Mouse (Mus musculus): ENCODE measurements at regions not wholly inside any gene's neighbourhood (a gene's known extent, or its start where the extent isn't known, plus 50 kb on each side); places are given as distances from the start of the nearest gene placed in this dataset.

DNA sequence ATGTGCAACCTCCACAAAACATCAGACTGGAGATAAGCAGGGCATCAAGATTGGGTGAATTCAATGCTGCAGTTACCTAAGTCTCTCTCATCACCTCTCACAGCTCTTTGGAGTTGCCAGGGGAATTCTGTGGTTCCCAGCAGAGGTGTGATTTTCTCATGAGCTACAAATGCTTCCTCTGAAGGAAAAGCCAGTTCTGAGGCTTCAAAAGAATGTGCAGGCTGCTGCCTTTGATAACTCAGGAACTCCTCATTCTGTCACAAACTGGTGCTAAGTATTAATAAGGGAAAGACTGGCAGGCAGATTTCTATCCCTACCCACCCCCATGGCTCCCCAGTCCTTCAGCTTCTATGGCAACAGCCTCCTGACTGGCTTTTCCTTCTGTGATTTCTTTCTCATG is 243.8 kb upstream of the Gria1 start:
- ATAC-seq (ENCODE audit: low FRiP score, low read depth): no peak
- no peaks in the 10 kb centered on the region for H3K9me3 ChIP-seq
- H3K4me3 ChIP-seq: no peak overlapping the region
- H3K27ac ChIP-seq (replicated peaks): no peak overlapping the region
- no peak overlapping the region for H3K9ac ChIP-seq (replicated peaks)
- H3K27me3 ChIP-seq: no peaks in the 10 kb centered on the region
- H3K36me3 ChIP-seq: no peaks in the 10 kb centered on the region
- no peak overlapping the region for H3K4me2 ChIP-seq (replicated peaks)
- H3K4me1 ChIP-seq: peaks cover 5% of the 10 kb centered on the region; the same call in 1 of the 2 replicates

DNA sequence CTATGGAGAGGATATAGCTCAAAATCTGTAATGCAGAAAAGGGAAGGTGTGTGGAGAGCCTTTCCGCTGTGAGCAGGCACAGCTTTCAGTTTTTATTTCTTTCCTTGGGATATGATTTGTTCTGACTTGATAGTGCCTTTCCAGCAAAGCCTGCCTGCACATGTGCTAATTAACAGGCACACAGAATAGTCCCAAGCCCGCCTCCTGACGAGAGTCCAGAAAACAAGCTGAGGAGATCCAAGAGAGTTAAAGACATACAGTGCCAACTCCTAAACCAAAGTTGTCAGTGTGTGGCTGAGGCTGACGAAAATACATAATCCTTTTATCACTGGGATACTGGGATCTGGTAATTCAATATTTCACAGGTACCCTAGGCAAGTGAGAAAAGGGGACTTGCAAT is 224.8 kb upstream of the Gria1 start:
- ATAC-seq (ENCODE audit: low FRiP score, low read depth): no peak
- WGBS: 86% methylated on average over 4 of the region's 4 CpGs

DNA sequence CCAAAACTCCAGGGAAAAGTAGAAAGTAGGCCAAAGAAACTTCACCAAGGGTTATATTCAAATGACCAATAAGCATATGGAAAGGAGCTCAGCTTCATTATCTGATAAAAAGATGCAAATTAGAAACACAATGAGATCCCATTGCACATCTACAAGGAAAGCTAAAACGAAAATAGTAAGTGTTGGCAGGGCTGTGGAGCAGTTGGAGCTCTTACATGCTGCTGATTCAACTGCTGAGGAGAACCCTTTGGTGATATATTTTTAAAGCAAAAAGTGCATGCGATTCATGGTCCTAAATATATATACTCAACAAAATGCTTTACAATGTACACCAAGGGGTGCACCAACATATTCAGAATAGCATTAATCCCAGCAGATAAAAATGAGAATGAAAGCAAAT is 218.5 kb upstream of the Gria1 start:
- WGBS: 88% methylated on average over 2 of the region's 2 CpGs
- ATAC-seq (ENCODE audit: low FRiP score, low read depth): no peak

More for the DNA sequence above, 224.8 kb upstream of the Gria1 start:
- H3K4me1 ChIP-seq: no peaks in the 10 kb centered on the region
- no peak overlapping the region for H3K9ac ChIP-seq (replicated peaks)
- no peak overlapping the region for H3K27ac ChIP-seq (replicated peaks)
- H3K36me3 ChIP-seq: no peaks in the 10 kb centered on the region
- no peak overlapping the region for H3K4me2 ChIP-seq (replicated peaks)
- no peaks in the 10 kb centered on the region; the same call in 1 of the 2 replicates for H3K9me3 ChIP-seq
- no peaks in the 10 kb centered on the region for H3K27me3 ChIP-seq
- H3K4me3 ChIP-seq: no peak overlapping the region

DNA sequence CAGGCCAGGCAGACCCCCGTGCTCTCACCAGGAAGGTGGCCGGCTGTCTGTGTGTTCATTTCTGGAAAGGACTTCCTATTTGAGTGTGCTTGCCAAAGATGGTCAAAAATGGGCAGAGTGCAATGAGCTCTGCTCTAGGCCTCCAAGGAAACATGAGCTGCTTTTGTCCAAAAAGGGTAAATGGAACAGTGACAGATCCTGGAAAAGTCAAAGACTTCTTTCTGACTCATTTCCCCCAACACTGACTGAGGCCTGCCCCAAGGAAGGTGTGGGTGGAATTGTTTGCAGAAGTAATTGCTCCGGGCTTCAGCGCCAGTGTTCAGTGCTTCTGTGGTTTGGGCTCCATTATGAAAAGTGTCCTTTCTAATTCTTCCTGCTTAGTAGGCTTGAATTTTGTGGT is 203.9 kb upstream of the Gria1 start:
- Histone ChIP-seq H3K4me3 (no peak overlapping the region), H3K27me3 (no peaks in the 10 kb centered on the region), H3K36me3 (no peaks in the 10 kb centered on the region), H3K9me3 (no peaks in the 10 kb centered on the region), H3K4me1 (no peaks in the 10 kb centered on the region), H3K4me2 (replicated peaks) (no peak overlapping the region), H3K27ac (replicated peaks) (no peak overlapping the region), H3K9ac (replicated peaks) (no peak overlapping the region)
- ATAC-seq (ENCODE audit: low FRiP score, low read depth): no peak
- 90% methylated on average over 4 of the region's 4 CpGs for WGBS

More for the DNA sequence above, 218.5 kb upstream of the Gria1 start:
- Histone ChIP-seq H3K27me3 (no peaks in the 10 kb centered on the region), H3K4me2 (replicated peaks) (no peak overlapping the region), H3K9me3 (no peaks in the 10 kb centered on the region; the same call in 1 of the 2 replicates), H3K4me1 (no peaks in the 10 kb centered on the region), H3K36me3 (no peaks in the 10 kb centered on the region), H3K9ac (replicated peaks) (no peak overlapping the region), H3K27ac (replicated peaks) (no peak overlapping the region), H3K4me3 (no peak overlapping the region)

DNA sequence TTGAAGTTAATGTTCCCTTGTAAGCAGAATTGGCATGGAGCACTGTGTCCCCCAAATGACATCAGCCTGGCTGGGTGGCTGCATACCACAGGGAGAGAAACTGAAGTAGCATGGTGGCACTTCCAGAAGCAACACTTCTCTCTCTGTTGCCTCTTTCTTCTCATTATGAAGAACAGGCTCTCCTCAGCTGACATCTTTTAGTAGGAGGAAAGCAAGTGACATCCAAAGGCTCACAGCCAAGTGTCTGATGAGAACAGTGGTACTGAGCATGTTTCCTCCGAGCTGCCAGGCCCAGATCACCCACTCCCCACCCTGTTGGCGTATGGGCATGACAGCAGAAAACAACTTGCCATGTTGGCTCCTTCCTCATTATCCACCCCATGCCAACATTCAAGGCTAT is 201.0 kb upstream of the Gria1 start:
- H3K4me2 ChIP-seq (replicated peaks): no peak overlapping the region
- no peak overlapping the region for H3K4me3 ChIP-seq
- ATAC-seq (ENCODE audit: low FRiP score, low read depth): no peak
- no peak overlapping the region for H3K9ac ChIP-seq (replicated peaks)
- no peaks in the 10 kb centered on the region for H3K27me3 ChIP-seq
- H3K9me3 ChIP-seq: no peaks in the 10 kb centered on the region
- H3K4me1 ChIP-seq: no peaks in the 10 kb centered on the region
- no peaks in the 10 kb centered on the region for H3K36me3 ChIP-seq
- no peak overlapping the region for H3K27ac ChIP-seq (replicated peaks)
- whole genome bisulfite sequencing: 90% methylated on average over 2 of the region's 2 CpGs

DNA sequence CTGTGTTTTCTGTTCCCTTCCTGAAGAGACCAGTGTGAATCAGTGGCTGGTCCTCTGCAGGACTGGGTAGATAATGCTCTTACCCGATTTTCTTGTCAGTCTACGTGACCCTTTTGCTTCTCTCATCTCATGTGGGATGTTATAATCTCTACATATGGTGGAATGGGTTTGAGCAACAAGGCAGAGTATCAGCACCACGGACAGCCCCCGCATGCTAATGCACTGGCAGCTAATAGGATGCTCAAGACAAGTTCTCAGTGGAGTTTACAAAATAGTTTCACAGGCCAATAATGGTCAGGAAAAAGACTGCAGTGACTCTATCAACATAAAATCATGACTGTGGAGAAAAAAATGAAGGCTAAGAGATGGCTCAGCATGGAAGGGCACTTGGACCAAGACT is 199.1 kb upstream of the Gria1 start:
- H3K27ac ChIP-seq (replicated peaks): no peak overlapping the region
- H3K4me1 ChIP-seq: no peaks in the 10 kb centered on the region
- H3K4me2 ChIP-seq (replicated peaks): no peak overlapping the region
- no peak for ATAC-seq (ENCODE audit: low FRiP score, low read depth)
- 57% methylated on average over 4 of the region's 4 CpGs for WGBS
- no peak overlapping the region for H3K4me3 ChIP-seq
- no peaks in the 10 kb centered on the region for H3K36me3 ChIP-seq
- no peak overlapping the region for H3K9ac ChIP-seq (replicated peaks)
- no peaks in the 10 kb centered on the region for H3K9me3 ChIP-seq
- H3K27me3 ChIP-seq: no peaks in the 10 kb centered on the region

DNA sequence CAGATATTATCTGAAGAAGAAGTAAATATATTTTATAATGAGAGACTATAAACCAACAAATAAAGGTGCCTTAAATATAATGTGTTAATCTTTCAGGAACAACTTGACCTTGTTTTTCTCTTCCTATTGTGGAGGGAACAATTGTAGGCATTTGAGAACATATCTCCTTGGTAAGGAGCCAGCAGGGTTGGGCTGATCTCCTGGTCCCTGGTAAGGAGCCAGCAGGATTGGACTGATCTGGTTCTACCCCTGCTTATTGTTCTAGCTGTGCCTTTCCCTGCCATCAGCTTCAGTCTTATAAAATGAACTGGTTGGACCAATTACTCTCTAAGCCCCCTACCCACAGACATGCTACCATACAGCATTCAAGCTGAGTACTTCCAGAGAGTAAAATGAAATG is 187.7 kb upstream of the Gria1 start:
- ATAC-seq (ENCODE audit: low FRiP score, low read depth): no peak
- Histone ChIP-seq H3K9me3 (no peaks in the 10 kb centered on the region), H3K4me2 (replicated peaks) (no peak overlapping the region), H3K9ac (replicated peaks) (no peak overlapping the region), H3K36me3 (no peaks in the 10 kb centered on the region), H3K4me1 (no peaks in the 10 kb centered on the region), H3K4me3 (no peak overlapping the region), H3K27ac (replicated peaks) (no peak overlapping the region), H3K27me3 (no peaks in the 10 kb centered on the region)

DNA sequence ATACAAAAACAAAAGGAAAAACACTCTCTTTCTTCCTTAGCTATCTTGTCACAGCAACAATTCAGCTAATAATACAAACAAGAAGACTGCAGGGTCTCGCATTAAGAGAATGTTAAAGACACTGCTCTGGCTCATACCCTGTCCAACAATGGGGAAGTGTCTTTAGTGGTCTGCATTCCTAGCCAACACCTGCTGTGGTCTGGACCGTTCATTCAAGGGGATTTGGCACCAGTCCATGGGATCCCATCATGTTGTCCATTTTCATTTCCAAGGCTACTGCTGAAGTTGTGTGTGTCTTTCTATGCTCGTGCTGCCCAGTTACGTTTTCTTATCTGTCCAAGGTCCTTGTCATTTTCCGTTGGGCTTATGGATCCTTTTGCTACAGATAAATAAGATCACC is 183.7 kb upstream of the Gria1 start:
- Histone ChIP-seq H3K36me3 (no peaks in the 10 kb centered on the region), H3K4me3 (no peak overlapping the region), H3K27ac (replicated peaks) (no peak overlapping the region), H3K4me1 (no peaks in the 10 kb centered on the region), H3K27me3 (no peaks in the 10 kb centered on the region), H3K9me3 (no peaks in the 10 kb centered on the region), H3K9ac (replicated peaks) (no peak overlapping the region), H3K4me2 (replicated peaks) (no peak overlapping the region)
- no peak for ATAC-seq (ENCODE audit: low FRiP score, low read depth)
- WGBS: 76% methylated on average over 5 of the region's 5 CpGs

DNA sequence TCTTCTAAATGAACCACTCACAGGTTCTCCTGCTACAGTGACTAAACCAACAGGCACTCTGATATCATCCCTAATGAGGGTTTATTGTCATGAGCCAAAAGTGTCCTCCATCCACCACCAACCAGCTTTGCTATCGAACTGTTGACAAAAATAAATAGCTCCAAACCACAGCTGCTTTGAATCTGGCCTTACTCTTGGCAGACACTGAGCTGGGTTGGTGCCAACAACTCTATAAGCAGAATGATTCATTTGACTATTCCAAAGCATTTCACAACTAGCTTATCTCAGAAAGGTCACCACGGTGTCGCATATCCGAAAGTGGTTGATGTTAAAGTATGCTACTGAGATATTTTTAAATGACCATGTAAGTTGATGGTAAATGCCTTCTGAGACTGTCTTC is 148.5 kb upstream of the Gria1 start:
- no peak overlapping the region for H3K4me3 ChIP-seq
- H3K4me2 ChIP-seq (replicated peaks): no peak overlapping the region
- no peaks in the 10 kb centered on the region for H3K4me1 ChIP-seq
- H3K9ac ChIP-seq (replicated peaks): no peak overlapping the region
- H3K27me3 ChIP-seq: no peaks in the 10 kb centered on the region
- WGBS: 93% methylated on average over 4 of the region's 4 CpGs
- no peaks in the 10 kb centered on the region for H3K36me3 ChIP-seq
- H3K9me3 ChIP-seq: no peaks in the 10 kb centered on the region
- no peak overlapping the region for H3K27ac ChIP-seq (replicated peaks)
- no peak for ATAC-seq (ENCODE audit: low FRiP score, low read depth)

DNA sequence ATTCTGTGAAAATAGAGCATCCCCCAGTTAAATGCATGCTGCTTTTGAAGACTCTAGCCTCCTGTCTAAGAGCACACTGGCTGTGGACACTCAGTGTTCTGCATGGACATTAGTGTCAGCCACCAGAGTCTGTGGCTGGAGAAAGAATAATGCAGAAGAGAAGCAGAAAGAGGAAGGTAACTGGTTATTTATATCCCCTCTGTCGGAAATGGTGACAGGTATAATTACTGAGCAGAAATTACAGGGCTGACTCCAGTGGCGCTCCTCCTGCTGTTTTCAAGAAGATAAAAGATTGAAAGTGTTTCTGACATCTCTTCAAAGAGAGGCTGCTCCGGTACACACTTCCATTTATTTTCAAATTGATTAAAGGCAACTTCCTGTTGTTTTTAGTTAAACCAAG is 139.5 kb upstream of the Gria1 start:
- H3K9ac ChIP-seq (replicated peaks): no peak overlapping the region
- H3K36me3 ChIP-seq: no peaks in the 10 kb centered on the region
- no peaks in the 10 kb centered on the region for H3K4me1 ChIP-seq
- H3K4me3 ChIP-seq: no peak overlapping the region
- no peak for ATAC-seq (ENCODE audit: low FRiP score, low read depth)
- H3K27ac ChIP-seq (replicated peaks): no peak overlapping the region
- no peaks in the 10 kb centered on the region for H3K27me3 ChIP-seq
- no peaks in the 10 kb centered on the region for H3K9me3 ChIP-seq
- WGBS: 69% methylated on average over 3 of the region's 3 CpGs
- H3K4me2 ChIP-seq (replicated peaks): no peak overlapping the region

DNA sequence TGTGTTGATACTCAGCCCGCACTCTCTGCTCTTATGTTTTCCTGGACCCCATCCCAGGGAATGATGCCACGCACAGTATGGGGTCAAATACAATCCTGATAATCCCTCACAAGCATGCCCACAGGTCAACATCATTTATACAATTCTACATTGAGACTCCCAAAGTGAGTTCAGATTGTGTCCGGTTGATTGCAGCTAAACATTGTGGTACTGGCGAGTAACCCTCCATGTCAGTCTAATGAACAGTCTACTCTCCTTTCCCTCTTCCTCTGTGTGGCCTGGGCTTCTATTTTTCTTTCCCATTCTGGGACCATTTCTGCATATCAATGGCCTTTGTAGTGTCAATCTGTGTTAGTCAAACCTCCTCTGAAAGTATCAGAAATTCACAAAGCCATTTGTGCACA is 112.6 kb upstream of the Gria1 start:
- WGBS: 29% methylated on average over 4 of the region's 4 CpGs
- peak; percentile 81 for ATAC-seq (ENCODE audit: low FRiP score, low read depth)
- Histone ChIP-seq H3K36me3 (no peaks in the 10 kb centered on the region), H3K9ac (replicated peaks) (no peak overlapping the region), H3K4me1 (peaks cover 6% of the 10 kb centered on the region; the same call in 1 of the 2 replicates), H3K27me3 (peaks cover 40% of the 10 kb centered on the region), H3K4me3 (no peak overlapping the region), H3K4me2 (replicated peaks) (no peak overlapping the region), H3K9me3 (no peaks in the 10 kb centered on the region), H3K27ac (replicated peaks) (no peak overlapping the region)

DNA sequence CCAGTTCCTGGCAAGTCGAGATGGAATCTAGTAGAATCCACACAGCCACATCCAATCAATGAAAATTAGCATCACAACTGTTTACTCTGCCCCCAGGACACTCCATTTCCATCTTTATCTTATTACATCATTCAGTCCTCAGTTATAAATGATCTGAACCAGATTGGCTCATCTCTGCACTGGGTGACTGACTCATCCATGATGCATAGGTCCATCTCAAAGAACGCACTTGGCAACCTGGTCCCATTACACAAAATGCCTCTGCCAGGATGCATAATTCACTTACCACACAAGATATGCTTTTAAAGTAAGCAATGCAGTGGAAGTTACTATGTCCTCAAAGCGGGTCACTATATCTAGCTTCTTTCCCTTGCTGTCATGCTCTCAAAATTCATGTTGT is 110.0 kb upstream of the Gria1 start:
- Histone ChIP-seq H3K27ac (replicated peaks) (no peak overlapping the region), H3K9me3 (no peaks in the 10 kb centered on the region), H3K36me3 (no peaks in the 10 kb centered on the region), H3K4me1 (peaks cover 10% of the 10 kb centered on the region; the same call in 1 of the 2 replicates), H3K9ac (replicated peaks) (no peak overlapping the region), H3K27me3 (peaks cover 21% of the 10 kb centered on the region), H3K4me2 (replicated peaks) (no peak overlapping the region), H3K4me3 (no peak overlapping the region)
- 91% methylated on average over 3 of the region's 3 CpGs for WGBS
- ATAC-seq (ENCODE audit: low FRiP score, low read depth): no peak

DNA sequence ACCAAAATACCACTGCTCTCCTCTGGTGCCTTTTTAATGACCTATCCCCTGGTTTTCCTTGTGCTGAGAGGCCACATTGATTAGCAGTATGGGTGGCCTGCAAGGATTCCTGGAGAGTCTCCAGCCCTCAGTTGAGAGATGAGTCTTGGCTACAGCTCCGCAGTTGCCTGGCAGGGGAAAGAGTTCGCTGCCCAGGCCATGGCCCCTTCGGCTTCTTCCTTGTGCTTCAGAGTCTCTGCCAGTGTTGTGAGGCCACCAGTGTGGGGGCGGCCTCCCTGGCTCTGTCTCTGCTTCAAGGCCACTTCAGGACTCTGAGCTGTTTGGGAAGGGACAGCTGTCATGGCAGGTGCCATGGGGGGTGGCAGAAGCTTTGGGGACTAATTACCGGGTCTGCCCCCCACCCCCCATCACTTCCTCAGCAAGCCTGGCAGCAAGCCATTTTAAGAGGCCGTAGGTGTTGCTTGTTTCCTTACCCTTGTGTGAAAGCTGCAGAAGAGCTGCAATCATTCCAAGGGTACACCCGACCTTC is 85.8 kb upstream of the Gria1 start:
- Histone ChIP-seq H3K27ac (replicated peaks) (no peak overlapping the region), H3K27me3 (no peaks in the 10 kb centered on the region), H3K9me3 (no peaks in the 10 kb centered on the region), H3K9ac (replicated peaks) (no peak overlapping the region), H3K4me1 (no peaks in the 10 kb centered on the region), H3K4me3 (no peak overlapping the region), H3K36me3 (no peaks in the 10 kb centered on the region), H3K4me2 (replicated peaks) (no peak overlapping the region)
- no peak for ATAC-seq (ENCODE audit: low FRiP score, low read depth)
- WGBS: 91% methylated on average over 7 of the region's 7 CpGs
